Mouse (Mus musculus): ENCODE results near the gene Dnmt3a. TPM values are rescaled to one million over a fixed set of nuclear protein-coding genes. Genes with fewer than 3 reads are reported as not detected.

Gene Dnmt3a
- polyA plus RNA-seq, 1 experiment from 2014 or later: 95.7 TPM

DNA sequence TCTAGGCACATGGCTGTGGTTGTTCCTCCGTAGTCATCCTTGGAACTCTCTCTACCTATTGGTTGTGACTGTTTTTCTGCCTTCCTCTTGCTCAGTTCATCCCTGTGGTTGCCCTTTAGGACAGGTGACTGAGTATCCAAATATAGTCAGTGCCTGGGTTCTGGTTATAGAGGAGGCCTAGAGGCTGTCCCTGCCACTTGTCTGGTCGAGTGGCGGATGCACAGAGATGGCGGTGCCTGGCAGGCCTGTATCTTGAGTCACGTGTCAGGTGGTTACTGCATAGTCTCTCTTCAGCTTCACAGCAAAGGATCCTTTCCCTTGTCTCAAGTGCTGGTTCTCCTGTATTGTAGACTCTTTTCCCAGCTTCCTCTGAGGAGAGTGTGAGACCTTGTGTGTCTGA, 22.0 kb downstream of the Dnmt3a start:
- Histone ChIP-seq H3K4me3 (no peak overlapping the region), H3K9me3 (no peaks in the 10 kb centered on the region), H3K4me1 (replicated peaks) (peaks cover 43% of the 10 kb centered on the region), H3K27me3 (no peaks in the 10 kb centered on the region), H3K36me3 (no peaks in the 10 kb centered on the region), H3K27ac (replicated peaks) (no peak overlapping the region), H3K9ac (no peak overlapping the region), H3K4me2 (no peak overlapping the region)
- ATAC-seq (ENCODE audit: low read depth): no peak
- WGBS: 89% methylated on average over 5 of the region's 5 CpGs

- peak overlapping the region; percentile 84 for H3K27ac ChIP-seq (replicated peaks)
- no peak overlapping the region for H3K4me3 ChIP-seq
- no peaks in the 10 kb centered on the region for H3K27me3 ChIP-seq
- peak; percentile 13 for ATAC-seq (ENCODE audit: low read depth)
- WGBS: 71% methylated on average over 7 of the region's 7 CpGs
- H3K9me3 ChIP-seq: no peaks in the 10 kb centered on the region
- H3K4me1 ChIP-seq (replicated peaks): peaks cover 54% of the 10 kb centered on the region
- H3K9ac ChIP-seq: peak overlapping the region; percentile 41
- H3K36me3 ChIP-seq: peaks cover 28% of the 10 kb centered on the region
- peak overlapping the region; percentile 42 for H3K4me2 ChIP-seq
Measured at GRCm38 (mm10) chr12:3833059-3833760, 27.4 kb downstream of the Dnmt3a start.

GRCm38 (mm10) chr12:3833851-3834273, 28.1 kb downstream of the Dnmt3a start:
- peak; percentile 89 for ATAC-seq (ENCODE audit: low read depth)
- peak overlapping the region; percentile 42 for H3K4me2 ChIP-seq
- H3K4me1 ChIP-seq (replicated peaks): peaks cover 54% of the 10 kb centered on the region
- peak overlapping the region; percentile 41 for H3K9ac ChIP-seq
- peaks cover 31% of the 10 kb centered on the region for H3K36me3 ChIP-seq
- H3K27me3 ChIP-seq: no peaks in the 10 kb centered on the region
- peak overlapping the region; percentile 7; the same call in 1 of the 2 replicates for H3K4me3 ChIP-seq
- H3K27ac ChIP-seq (replicated peaks): peak overlapping the region; percentile 84
- H3K9me3 ChIP-seq: no peaks in the 10 kb centered on the region
- WGBS: 3% methylated on average over 8 of the region's 8 CpGs

- 12% methylated on average over 21 of the region's 21 CpGs for WGBS
- ATAC-seq (ENCODE audit: low read depth): peak; percentile 74
- Histone ChIP-seq H3K27ac (replicated peaks) (peak overlapping the region; percentile 84), H3K4me2 (peak overlapping the region; percentile 42), H3K9me3 (no peaks in the 10 kb centered on the region), H3K36me3 (peaks cover 39% of the 10 kb centered on the region), H3K4me3 (peak overlapping the region; percentile 7; the same call in 1 of the 2 replicates), H3K4me1 (replicated peaks) (peaks cover 54% of the 10 kb centered on the region), H3K9ac (peak overlapping the region; percentile 41), H3K27me3 (no peaks in the 10 kb centered on the region)
Measured at GRCm38 (mm10) chr12:3834373-3835314, 28.8 kb downstream of the Dnmt3a start.

DNA sequence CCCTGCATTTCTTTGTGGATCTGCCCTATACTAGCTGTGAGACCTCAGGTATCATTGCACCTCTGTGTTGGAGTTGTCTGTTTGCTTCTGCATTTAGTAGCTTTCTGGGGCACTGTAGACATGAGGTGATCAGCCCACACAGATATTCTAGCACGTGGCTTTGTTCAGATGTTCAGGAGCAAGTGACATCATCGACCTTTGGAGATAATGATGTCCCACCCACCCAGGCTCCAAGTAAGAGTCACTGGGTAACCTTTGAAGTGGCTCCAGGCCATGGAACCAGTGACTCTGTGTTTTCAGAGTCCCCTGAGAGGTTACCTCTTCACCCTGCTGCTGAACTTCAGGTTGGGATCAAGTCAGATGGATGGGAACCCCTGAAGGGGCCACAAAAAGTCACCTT, 29.8 kb downstream of the Dnmt3a start:
- Histone ChIP-seq H3K4me3 (no peak overlapping the region), H3K4me2 (no peak overlapping the region), H3K36me3 (peaks cover 47% of the 10 kb centered on the region), H3K27me3 (no peaks in the 10 kb centered on the region), H3K4me1 (replicated peaks) (peaks cover 54% of the 10 kb centered on the region), H3K27ac (replicated peaks) (no peak overlapping the region), H3K9me3 (no peaks in the 10 kb centered on the region), H3K9ac (no peak overlapping the region)
- 65% methylated on average over 2 of the region's 2 CpGs for WGBS
- no peak for ATAC-seq (ENCODE audit: low read depth)

DNA sequence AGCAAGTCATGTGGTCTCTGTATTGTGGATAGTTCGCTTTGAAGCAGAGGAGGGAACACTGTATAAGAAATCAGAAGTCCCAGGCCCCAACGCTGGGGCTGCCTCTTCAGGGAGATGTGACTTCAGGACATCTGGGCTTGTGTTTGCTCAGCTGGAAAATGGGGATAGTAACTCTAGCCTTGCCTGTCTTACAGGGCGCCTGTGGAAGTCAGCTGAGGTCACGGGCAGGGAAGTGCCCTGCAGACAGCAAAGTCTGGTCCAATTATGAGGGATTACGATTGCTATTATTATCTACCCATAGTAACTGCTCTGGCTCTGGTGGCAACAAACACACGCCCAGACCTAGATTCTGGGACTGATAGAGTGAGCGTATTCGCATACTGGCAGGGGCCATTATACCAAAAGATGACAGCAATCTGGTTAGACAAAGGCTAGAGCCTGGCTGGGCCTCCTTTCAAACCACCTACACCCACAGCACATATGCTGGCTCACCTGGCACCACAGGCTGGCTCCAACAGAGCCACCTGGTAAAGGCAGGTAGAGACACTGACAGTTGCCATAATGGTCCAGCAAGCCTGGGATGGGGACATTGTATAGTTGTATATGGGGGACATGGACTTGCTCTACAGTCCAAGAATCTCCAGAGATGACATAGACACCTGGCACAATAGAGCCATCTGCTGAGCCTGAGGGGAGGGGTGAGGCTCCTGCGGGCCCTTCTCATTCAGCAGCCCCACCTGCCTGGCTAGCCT, 31.4 kb downstream of the Dnmt3a start:
- Histone ChIP-seq H3K27me3 (no peaks in the 10 kb centered on the region), H3K9ac (no peak overlapping the region), H3K4me3 (no peak overlapping the region), H3K4me1 (replicated peaks) (peaks cover 51% of the 10 kb centered on the region), H3K36me3 (peaks cover 62% of the 10 kb centered on the region), H3K9me3 (no peaks in the 10 kb centered on the region), H3K4me2 (no peak overlapping the region), H3K27ac (replicated peaks) (no peak overlapping the region)
- no peak for ATAC-seq (ENCODE audit: low read depth)
- WGBS: 67% methylated on average over 9 of the region's 9 CpGs

DNA sequence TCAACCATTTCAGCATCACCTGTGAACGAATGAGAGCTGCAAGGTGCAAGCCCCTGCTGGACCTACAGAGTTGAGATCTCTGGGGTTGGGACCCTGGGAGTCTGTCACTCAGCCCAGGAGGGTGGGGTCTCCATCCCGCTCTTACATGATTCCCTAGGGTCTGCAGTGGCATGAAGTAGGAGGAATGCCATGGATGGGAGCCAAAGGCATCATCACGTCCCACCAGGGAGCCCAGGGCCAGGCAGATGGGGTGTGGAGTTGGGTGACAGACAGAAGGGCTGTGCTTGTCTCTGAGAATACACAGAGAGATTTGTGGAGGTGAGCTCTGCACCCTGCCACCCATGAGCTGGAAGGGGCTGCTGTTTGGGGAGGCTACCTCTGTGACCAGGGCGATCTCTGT, 32.2 kb downstream of the Dnmt3a start:
- Histone ChIP-seq H3K36me3 (peaks cover 63% of the 10 kb centered on the region), H3K4me3 (no peak overlapping the region), H3K4me1 (replicated peaks) (peaks cover 49% of the 10 kb centered on the region), H3K9me3 (no peaks in the 10 kb centered on the region), H3K27me3 (no peaks in the 10 kb centered on the region), H3K4me2 (no peak overlapping the region), H3K9ac (no peak overlapping the region), H3K27ac (replicated peaks) (no peak overlapping the region)
- ATAC-seq (ENCODE audit: low read depth): no peak
- 79% methylated on average over 4 of the region's 4 CpGs for WGBS

- no peak for ATAC-seq (ENCODE audit: low read depth)
- 91% methylated on average over 1 of the region's 1 CpGs for WGBS
- Histone ChIP-seq H3K4me1 (replicated peaks) (peaks cover 47% of the 10 kb centered on the region), H3K27ac (replicated peaks) (no peak overlapping the region), H3K4me2 (no peak overlapping the region), H3K27me3 (no peaks in the 10 kb centered on the region), H3K9ac (no peak overlapping the region), H3K4me3 (no peak overlapping the region), H3K9me3 (no peaks in the 10 kb centered on the region), H3K36me3 (peaks cover 63% of the 10 kb centered on the region)
Measured at GRCm38 (mm10) chr12:3839662-3840061, 33.9 kb downstream of the Dnmt3a start.

DNA sequence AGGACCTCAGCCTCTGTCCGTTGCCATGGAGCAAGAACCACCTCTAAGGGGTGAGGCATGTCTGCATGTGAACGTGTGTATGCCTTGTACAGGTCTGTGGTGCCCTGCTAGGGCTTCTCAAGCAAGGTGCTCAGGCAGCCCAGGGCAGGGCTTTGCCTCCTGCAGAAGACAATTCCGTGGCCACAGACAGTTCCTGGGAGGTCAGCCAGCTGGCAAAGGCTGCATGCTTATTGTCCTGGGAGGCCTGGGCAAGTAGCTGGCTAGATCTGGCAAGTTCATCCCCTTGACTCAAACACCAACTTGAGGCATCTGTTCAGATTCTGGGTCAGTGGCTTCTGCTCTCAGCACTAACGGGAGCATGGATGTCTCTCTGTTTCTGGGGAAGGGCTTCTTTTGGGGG, 35.3 kb downstream of the Dnmt3a start:
- Histone ChIP-seq H3K36me3 (peaks cover 66% of the 10 kb centered on the region), H3K27me3 (no peaks in the 10 kb centered on the region), H3K4me1 (replicated peaks) (peaks cover 35% of the 10 kb centered on the region), H3K9ac (no peak overlapping the region), H3K4me3 (no peak overlapping the region), H3K4me2 (no peak overlapping the region), H3K27ac (replicated peaks) (no peak overlapping the region), H3K9me3 (no peaks in the 10 kb centered on the region)
- ATAC-seq (ENCODE audit: low read depth): no peak
- WGBS: 66% methylated on average over 4 of the region's 4 CpGs

DNA sequence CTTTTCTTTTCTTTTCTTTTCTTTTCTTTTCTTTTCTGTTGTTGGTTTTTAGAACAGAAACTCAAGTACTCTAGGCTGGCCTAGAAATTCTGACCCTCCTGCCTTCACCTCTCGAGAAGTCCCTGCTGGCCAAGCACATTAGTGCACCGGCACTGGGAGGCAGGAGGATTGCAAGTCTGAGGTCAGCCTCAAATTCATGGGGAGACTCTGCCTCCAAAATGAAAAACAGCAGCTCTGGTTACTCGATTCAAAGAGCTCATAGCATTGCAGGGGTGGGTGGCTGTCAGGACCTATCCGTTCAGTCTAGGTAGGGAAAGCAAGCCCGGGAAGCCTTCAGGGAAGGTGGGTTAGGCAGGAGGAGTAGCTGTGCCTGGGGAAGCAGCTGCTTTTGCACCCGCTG, 37.0 kb downstream of the Dnmt3a start:
- H3K27me3 ChIP-seq: no peaks in the 10 kb centered on the region
- H3K9me3 ChIP-seq: no peaks in the 10 kb centered on the region
- 0 out of 2 replicates have a peak overlapping the region, but pooled peaks have one; percentile 14 for H3K9ac ChIP-seq
- H3K4me1 ChIP-seq (replicated peaks): peaks cover 29% of the 10 kb centered on the region
- 47% methylated on average over 6 of the region's 6 CpGs for WGBS
- peaks cover 49% of the 10 kb centered on the region for H3K36me3 ChIP-seq
- no peak overlapping the region for H3K4me3 ChIP-seq
- H3K4me2 ChIP-seq: no peak overlapping the region
- peak overlapping the region; percentile 76 for H3K27ac ChIP-seq (replicated peaks)
- peak; percentile 6; the same call in 1 of the 2 replicates for ATAC-seq (ENCODE audit: low read depth)

DNA sequence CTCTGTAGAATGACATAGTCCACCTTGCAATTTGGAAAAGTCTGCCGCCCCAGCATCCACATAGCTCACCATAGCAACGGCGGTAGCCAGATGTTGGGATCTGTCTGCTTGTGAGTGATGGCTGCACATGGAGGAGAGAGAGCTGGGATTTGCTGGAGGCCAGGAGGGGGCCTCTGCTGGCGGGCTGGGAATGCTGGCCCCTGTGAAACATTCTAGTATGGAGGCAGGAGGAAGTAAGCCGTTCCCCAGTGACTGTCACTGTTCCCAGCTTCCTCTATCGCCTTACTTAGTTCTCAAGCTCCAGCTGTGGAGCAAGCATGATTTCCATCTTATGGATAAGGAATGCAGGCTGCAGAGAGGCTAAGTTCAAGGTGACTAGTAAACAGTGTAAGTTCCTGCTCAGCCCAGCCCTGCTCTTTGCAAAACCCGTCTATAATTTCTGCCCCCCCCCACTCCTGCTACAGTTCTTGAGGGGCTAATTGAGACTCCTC, 37.6 kb downstream of the Dnmt3a start:
- Histone ChIP-seq H3K4me3 (no peak overlapping the region), H3K27ac (replicated peaks) (peak overlapping the region; percentile 76), H3K4me1 (replicated peaks) (peaks cover 26% of the 10 kb centered on the region), H3K27me3 (no peaks in the 10 kb centered on the region), H3K9ac (0 out of 2 replicates have a peak overlapping the region, but pooled peaks have one; percentile 14), H3K9me3 (no peaks in the 10 kb centered on the region), H3K4me2 (no peak overlapping the region), H3K36me3 (peaks cover 45% of the 10 kb centered on the region)
- peak; percentile 68 for ATAC-seq (ENCODE audit: low read depth)
- WGBS: 12% methylated on average over 7 of the region's 7 CpGs
